Mouse (Mus musculus): Measurements from ENCODE around the gene Pou2f2. TPM values are rescaled to one million over a fixed set of nuclear protein-coding genes. Genes with fewer than 3 reads are reported as not detected.

Gene Pou2f2
- polyA plus RNA-seq, 1 experiment: 2.6 TPM

GRCm38 (mm10) chr7:25141761-25142160 is 37.8 kb downstream of the Pou2f2 start:
- DNase-seq: peak; percentile 23
- H3K4me1 ChIP-seq (ENCODE audit: control insufficient read depth, insufficient read depth, low read length): no peaks in the 10 kb centered on the region
- H3K27me3 ChIP-seq (replicated peaks; ENCODE audit: control insufficient read depth, insufficient read depth, low read length): no peaks in the 10 kb centered on the region
- 3% methylated on average over 5 of the region's 5 CpGs for WGBS
- no peak overlapping the region for H3K4me3 ChIP-seq (ENCODE audit: insufficient read depth, low read depth, low read length)
- no peak overlapping the region for H3K27ac ChIP-seq (ENCODE audit: insufficient read depth, low read depth, low read length)
- no peak for TF ChIP-seq POLR2A (IDR thresholded peaks at IDR 0.05; ENCODE audit: low read depth, low read length)
- TF ChIP-seq CTCF (conservative IDR thresholded peaks at IDR 0.05; ENCODE audit: insufficient read depth, insufficient read length, low read depth, low read length): no peak
- H3K36me3 ChIP-seq (ENCODE audit: control insufficient read depth, insufficient read depth, low read length): no peaks in the 10 kb centered on the region

- Histone ChIP-seq H3K27me3 (replicated peaks; ENCODE audit: control insufficient read depth, insufficient read depth, low read length) (no peaks in the 10 kb centered on the region), H3K4me1 (ENCODE audit: control insufficient read depth, insufficient read depth, low read length) (no peaks in the 10 kb centered on the region), H3K36me3 (ENCODE audit: control insufficient read depth, insufficient read depth, low read length) (no peaks in the 10 kb centered on the region), H3K4me3 (ENCODE audit: insufficient read depth, low read depth, low read length) (no peak overlapping the region), H3K27ac (ENCODE audit: insufficient read depth, low read depth, low read length) (no peak overlapping the region)
- WGBS: 57% methylated on average over 3 of the region's 3 CpGs
- no peak for DNase-seq
- no peak for TF ChIP-seq CTCF (conservative IDR thresholded peaks at IDR 0.05; ENCODE audit: insufficient read depth, insufficient read length, low read depth, low read length)
Measured at GRCm38 (mm10) chr7:25137553-25137952, 42.0 kb downstream of the Pou2f2 start.

GRCm38 (mm10) chr7:25133092-25134049 is 46.2 kb downstream of the Pou2f2 start:
- no peaks in the 10 kb centered on the region for H3K4me1 ChIP-seq (ENCODE audit: control insufficient read depth, insufficient read depth, low read length)
- 8% methylated on average over 38 of the region's 38 CpGs for WGBS
- H3K27me3 ChIP-seq (replicated peaks; ENCODE audit: control insufficient read depth, insufficient read depth, low read length): no peaks in the 10 kb centered on the region
- no peaks in the 10 kb centered on the region for H3K36me3 ChIP-seq (ENCODE audit: control insufficient read depth, insufficient read depth, low read length)
- DNase-seq: peak; percentile 79
- H3K27ac ChIP-seq (ENCODE audit: insufficient read depth, low read depth, low read length): no peak overlapping the region
- no peak for TF ChIP-seq POLR2A (IDR thresholded peaks at IDR 0.05; ENCODE audit: low read depth, low read length)
- peak; percentile 72 for TF ChIP-seq CTCF (conservative IDR thresholded peaks at IDR 0.05; ENCODE audit: insufficient read depth, insufficient read length, low read depth, low read length)
- H3K4me3 ChIP-seq (ENCODE audit: insufficient read depth, low read depth, low read length): no peak overlapping the region

- DNase-seq: no peak
- Histone ChIP-seq H3K4me1 (ENCODE audit: control insufficient read depth, insufficient read depth, low read length) (no peaks in the 10 kb centered on the region), H3K4me3 (ENCODE audit: insufficient read depth, low read depth, low read length) (peak overlapping the region; percentile 4; the same call in 1 of the 2 replicates), H3K27ac (ENCODE audit: insufficient read depth, low read depth, low read length) (no peak overlapping the region), H3K36me3 (ENCODE audit: control insufficient read depth, insufficient read depth, low read length) (no peaks in the 10 kb centered on the region), H3K27me3 (replicated peaks; ENCODE audit: control insufficient read depth, insufficient read depth, low read length) (no peaks in the 10 kb centered on the region)
- no peak for TF ChIP-seq POLR2A (IDR thresholded peaks at IDR 0.05; ENCODE audit: low read depth, low read length)
- no peak for TF ChIP-seq CTCF (conservative IDR thresholded peaks at IDR 0.05; ENCODE audit: insufficient read depth, insufficient read length, low read depth, low read length)
- WGBS: 5% methylated on average over 25 of the region's 25 CpGs
Measured at GRCm38 (mm10) chr7:25132318-25132960, 47.1 kb downstream of the Pou2f2 start.

GRCm38 (mm10) chr7:25131247-25131646 is 48.3 kb downstream of the Pou2f2 start:
- WGBS: 89% methylated on average over 11 of the region's 11 CpGs
- no peak overlapping the region for H3K4me3 ChIP-seq (ENCODE audit: insufficient read depth, low read depth, low read length)
- no peaks in the 10 kb centered on the region for H3K36me3 ChIP-seq (ENCODE audit: control insufficient read depth, insufficient read depth, low read length)
- H3K4me1 ChIP-seq (ENCODE audit: control insufficient read depth, insufficient read depth, low read length): no peaks in the 10 kb centered on the region
- no peak for DNase-seq
- TF ChIP-seq CTCF (conservative IDR thresholded peaks at IDR 0.05; ENCODE audit: insufficient read depth, insufficient read length, low read depth, low read length) (no peak), POLR2A (IDR thresholded peaks at IDR 0.05; ENCODE audit: low read depth, low read length) (no peak)
- no peak overlapping the region for H3K27ac ChIP-seq (ENCODE audit: insufficient read depth, low read depth, low read length)
- no peaks in the 10 kb centered on the region for H3K27me3 ChIP-seq (replicated peaks; ENCODE audit: control insufficient read depth, insufficient read depth, low read length)

- no peak for DNase-seq
- TF ChIP-seq CTCF (conservative IDR thresholded peaks at IDR 0.05; ENCODE audit: insufficient read depth, insufficient read length, low read depth, low read length): no peak
- no peak for TF ChIP-seq POLR2A (IDR thresholded peaks at IDR 0.05; ENCODE audit: low read depth, low read length)
- H3K27ac ChIP-seq (ENCODE audit: insufficient read depth, low read depth, low read length): no peak overlapping the region
- no peak overlapping the region for H3K4me3 ChIP-seq (ENCODE audit: insufficient read depth, low read depth, low read length)
- H3K4me1 ChIP-seq (ENCODE audit: control insufficient read depth, insufficient read depth, low read length): no peaks in the 10 kb centered on the region
- H3K27me3 ChIP-seq (replicated peaks; ENCODE audit: control insufficient read depth, insufficient read depth, low read length): no peaks in the 10 kb centered on the region
- WGBS: 74% methylated on average over 11 of the region's 11 CpGs
- H3K36me3 ChIP-seq (ENCODE audit: control insufficient read depth, insufficient read depth, low read length): no peaks in the 10 kb centered on the region
Measured at GRCm38 (mm10) chr7:25130565-25130964, 49.0 kb downstream of the Pou2f2 start.

- Histone ChIP-seq H3K27me3 (replicated peaks; ENCODE audit: control insufficient read depth, insufficient read depth, low read length) (no peaks in the 10 kb centered on the region), H3K4me3 (ENCODE audit: insufficient read depth, low read depth, low read length) (no peak overlapping the region), H3K27ac (ENCODE audit: insufficient read depth, low read depth, low read length) (no peak overlapping the region), H3K4me1 (ENCODE audit: control insufficient read depth, insufficient read depth, low read length) (no peaks in the 10 kb centered on the region), H3K36me3 (ENCODE audit: control insufficient read depth, insufficient read depth, low read length) (no peaks in the 10 kb centered on the region)
- no peak for TF ChIP-seq CTCF (conservative IDR thresholded peaks at IDR 0.05; ENCODE audit: insufficient read depth, insufficient read length, low read depth, low read length)
- TF ChIP-seq POLR2A (IDR thresholded peaks at IDR 0.05; ENCODE audit: low read depth, low read length): no peak
- DNase-seq: peak; percentile 12
- 47% methylated on average over 13 of the region's 13 CpGs for WGBS
Measured at GRCm38 (mm10) chr7:25129390-25129979, 50.0 kb downstream of the Pou2f2 start.
